Mouse (Mus musculus) bone marrow, adult 2 months (tissue): ENCODE results near the gene Angptl6.

ENCODE experiments used
- CTCF ChIP-seq: fragments of 200-500 bp; IDR thresholded peaks from 2 replicates; pipeline ENCODE4 v1.5.1; 2011; ENCODE audit warnings: low read length, control low read depth; ENCODE audit not compliant: control insufficient read depth, insufficient read depth
- POLR2A ChIP-seq: fragments of 200-500 bp; IDR thresholded peaks from 2 replicates; pipeline ENCODE4 v1.6.1; 2011; ENCODE audit warnings: low read depth, mild to moderate bottlenecking, control low read depth, low read length, borderline replicate concordance; ENCODE audit not compliant: control insufficient read depth

GRCm38 (mm10) chr9:20902174-20902491, 22.6 kb upstream of the Angptl6 start:
- TF ChIP-seq CTCF (no peak), POLR2A (no peak)
